ENCODE assay signal across 11 mouse cellular contexts in genomic region chr7:136007796-136008455, GRCm38 (mm10).
A peak's percentile ranks its signal among the peaks of the same experiment; 100 is the strongest.
DNase-seq lines count a peak whose midpoint lies in the region; ATAC-seq lines count a peak whose summit lies in the region.
"Had no signal": no experiment of that assay in that cellular context is flagged by ENCODE, and none has a peak within 500 bp of the region (broad histone marks: within the 10 kb centered on the region; RNA-seq: fewer than 3 reads in every experiment).

No protein-coding gene starts in this region.

- intact Hi-C loops in left cerebral cortex, postnatal 10 days (cut with DNase I), result no loop called here

- H3K36me3 ChIP-seq in heart, embryonic 14.5 days (ENCODE audit: control insufficient read depth, insufficient read depth, low read length), result no peaks in the 10 kb centered on the region
- no peaks in the 10 kb centered on the region for H3K36me3 ChIP-seq in limb, embryonic 15.5 days
- H3K36me3 ChIP-seq: liver, embryonic 15.5 days had no signal

- peak overlapping the region; percentile 46; the same call in 1 of the 2 replicates for H3K9ac ChIP-seq in heart, embryonic 14.5 days (ENCODE audit: low read length)
- H3K9ac ChIP-seq in limb, embryonic 15.5 days, result no peak overlapping the region
- H3K9ac ChIP-seq: liver, embryonic 15.5 days had no signal

- DNase-seq in heart, postnatal 4 days, result no peak
- peak; percentile 54 for DNase-seq in thymus, postnatal 14 days
- DNase-seq in thymus, adult 18-20 months, result no peak
- peak; percentile 35 for DNase-seq in thymus, postnatal 4 days
- DNase-seq in layer of hippocampus, adult 11-12 months (ENCODE audit: low spot score), result no peak
- DNase-seq in left cerebral cortex, postnatal 10 days (ENCODE audit: extremely low spot score in 1 of 2, low spot score in 2 of 2), result no peak
- DNase-seq: heart, adult 18-20 months had no signal

- H3K27ac ChIP-seq in heart, embryonic 14.5 days (replicated peaks in 1 of 2; ENCODE audit: control insufficient read depth in 1 of 2, insufficient read depth in 1 of 2, low read depth in 2 of 2, low read length in 2 of 2), result no peak overlapping the region
- H3K27ac ChIP-seq in limb, embryonic 15.5 days, result no peak overlapping the region
- H3K27ac ChIP-seq: liver, embryonic 15.5 days had no signal

- peak overlapping the region; percentile 17 to 21; a peak in 3 of 4 replicates for H3K4me3 ChIP-seq in heart, embryonic 14.5 days (ENCODE audit: control insufficient read depth in 1 of 2, insufficient read depth in 1 of 2, low read depth in 1 of 2, low read length in 2 of 2)
- 0 out of 2 replicates have a peak overlapping the region, but pooled peaks have one; percentile 1 for H3K4me3 ChIP-seq in limb, embryonic 15.5 days
- H3K4me3 ChIP-seq: liver, embryonic 15.5 days had no signal

- peak overlapping the region; percentile 62 for H3K4me2 ChIP-seq in heart, embryonic 14.5 days (ENCODE audit: low read length)
- H3K4me2 ChIP-seq in limb, embryonic 15.5 days, result peak overlapping the region; percentile 36
- H3K4me2 ChIP-seq: liver, embryonic 15.5 days had no signal

- no peak for ATAC-seq in heart, embryonic 14.5 days (ENCODE audit: insufficient number of reproducible peaks, insufficient read depth, low FRiP score, low read depth)
- no peak for ATAC-seq in limb, embryonic 15.5 days (ENCODE audit: insufficient number of reproducible peaks, low FRiP score, low TSS enrichment, low read depth)
- ATAC-seq: activated CD4-positive, CD25-positive, alpha-beta regulatory T cell, adult 4 months had no signal

- no peaks in the 10 kb centered on the region for H3K4me1 ChIP-seq in heart, embryonic 14.5 days (ENCODE audit: control insufficient read depth in 2 of 2, insufficient read depth in 2 of 2, low read length in 2 of 2)
- H3K4me1 ChIP-seq in limb, embryonic 15.5 days, result peaks cover 18% of the 10 kb centered on the region
- H3K4me1 ChIP-seq: liver, embryonic 15.5 days had no signal

- H3K27me3 ChIP-seq in heart, embryonic 14.5 days (ENCODE audit: control insufficient read depth, insufficient read depth, low read length), result peaks cover 8% of the 10 kb centered on the region; the same call in 1 of the 2 replicates
- peaks cover 28% of the 10 kb centered on the region for H3K27me3 ChIP-seq in limb, embryonic 15.5 days

- WGBS in heart, embryonic 14.5 days, result 37% methylated on average over 23 of the region's 23 CpGs
- WGBS in limb, embryonic 15.5 days, result 9% methylated on average over 23 of the region's 23 CpGs

- H3K9me3 ChIP-seq in heart, embryonic 14.5 days (ENCODE audit: control insufficient read depth, low read length), result no peaks in the 10 kb centered on the region
- no peaks in the 10 kb centered on the region for H3K9me3 ChIP-seq in limb, embryonic 15.5 days
- H3K9me3 ChIP-seq: liver, embryonic 15.5 days had no signal

Comparison
In these comparisons a context has a peak if more than half of its experiments do, and no peak if none do; other contexts are left out.
1. DNase-seq: peak in thymus, postnatal 14 days (single experiment) and thymus, postnatal 4 days (single experiment); none in heart, postnatal 4 days (single experiment), thymus, adult 18-20 months (0 of 2), layer of hippocampus, adult 11-12 months (single experiment) and left cerebral cortex, postnatal 10 days (0 of 2).